Mouse (Mus musculus) liver, embryonic 15.5 days (tissue): Measurements from ENCODE around the gene Sec24b. TPM values are rescaled to one million over a fixed set of nuclear protein-coding genes. Genes with fewer than 3 reads are reported as not detected.

Experiments used
- ATAC-seq: fragments of 200-750 bp; cut with Nextera tagmentation; 2 replicates; pipeline ENCODE4 v1.8.0; 2017; ENCODE audit warnings: moderate number of reproducible peaks, mild to moderate bottlenecking, moderate library complexity; ENCODE audit not compliant: insufficient read depth
- H3K27ac ChIP-seq: fragments of 300-500 bp; sonication (generic); replicated peaks from 2 replicates; pipeline ENCODE4 v1.5.1; 2015; ENCODE audit warnings: mild to moderate bottlenecking, inconsistent platforms
- H3K27me3 ChIP-seq: fragments of 300-500 bp; sonication (generic); 2 replicates; pipeline ENCODE4 v1.6.1; 2015; ENCODE audit warnings: mild to moderate bottlenecking, inconsistent platforms
- H3K36me3 ChIP-seq: fragments of 300-500 bp; sonication (generic); replicated peaks from 2 replicates; pipeline ENCODE4 v1.6.1; 2015; ENCODE audit warnings: moderate library complexity, mild to moderate bottlenecking, inconsistent platforms
- H3K4me1 ChIP-seq: fragments of 300-500 bp; sonication (generic); replicated peaks from 2 replicates; pipeline ENCODE4 v1.6.1; 2015; ENCODE audit warnings: inconsistent platforms
- H3K4me2 ChIP-seq: fragments of 300-500 bp; sonication (generic); 2 replicates; pipeline ENCODE4 v1.6.1; 2015; ENCODE audit warnings: moderate library complexity, mild to moderate bottlenecking, inconsistent platforms
- H3K4me3 ChIP-seq: fragments of 300-500 bp; sonication (generic); replicated peaks from 2 replicates; pipeline ENCODE4 v1.5.1; 2015; ENCODE audit warnings: mild to moderate bottlenecking, inconsistent platforms
- H3K9ac ChIP-seq: fragments of 300-500 bp; sonication (generic); 2 replicates; pipeline ENCODE4 v1.6.1; 2015; ENCODE audit warnings: moderate library complexity, mild to moderate bottlenecking, inconsistent platforms
- H3K9me3 ChIP-seq: fragments of 300-500 bp; sonication (generic); replicated peaks from 2 replicates; pipeline ENCODE4 v1.6.1; 2016; ENCODE audit warnings: inconsistent platforms
- WGBS: fragments of 180-500 bp; shearing (Covaris S2); methylation state at CpG from one replicate; pipeline ENCODE4 v1.1.7; 2015; ENCODE audit warnings: mixed read lengths; ENCODE audit not compliant: insufficient replicate concordance; 5-methylcytosine and 5-hydroxymethylcytosine counted together
- polyA plus RNA-seq: library from polyadenylated mRNA; unstranded; fragments of >200 nt; fragmentation: Nextera tagmentation; extraction: Ambion mirVana; gene quantifications from 2 replicates; pipeline ENCODE4 v1.2.1, GENCODE M21; 2015

The Sec24b gene
- polyA plus RNA-seq: 7.7 and 9.6 TPM in 2 replicates

- no peaks in the 10 kb centered on the region for H3K9me3 ChIP-seq
- 17% methylated on average over 12 of the region's 12 CpGs for WGBS
- peak within 1 kb of the TSS; percentile 89 for H3K27ac ChIP-seq
- 0 out of 2 replicates have a peak, but pooled peaks cover 4% of the 10 kb centered on the region for H3K27me3 ChIP-seq
- peak within 1 kb of the TSS; percentile 84 for H3K4me3 ChIP-seq
- H3K4me2 ChIP-seq: peak within 1 kb of the TSS; percentile 92
- H3K9ac ChIP-seq: peak within 1 kb of the TSS; percentile 81
- H3K36me3 ChIP-seq: no peaks in the 10 kb centered on the region
- H3K4me1 ChIP-seq: peaks cover 50% of the 10 kb centered on the region
- ATAC-seq: no peak
Observed at GRCm38 (mm10) chr3:130061281-130061680, at the start of gene Sec24b. Sec24b (minus strand) TSS chr3:130061553.

DNA sequence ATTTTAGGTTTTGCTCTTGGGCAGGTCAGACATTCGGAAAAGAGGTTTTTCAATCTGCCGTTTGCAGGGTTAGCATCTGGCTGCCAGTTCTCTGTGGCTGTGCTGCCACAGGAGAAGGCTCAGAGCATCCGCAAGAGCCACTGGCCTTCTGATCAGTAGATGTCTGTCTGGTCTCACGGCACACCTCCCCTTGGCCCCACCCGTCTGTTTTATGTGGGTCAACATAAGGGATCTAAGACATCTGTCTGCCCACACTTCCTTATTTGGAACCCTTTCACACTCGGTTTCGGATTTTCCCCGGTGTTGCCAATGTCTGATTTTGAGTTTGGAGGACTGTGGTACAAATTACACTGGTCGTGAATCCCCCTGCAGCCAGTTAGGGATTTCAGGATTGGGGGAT lies 43.1 kb upstream of the Sec24b start:
- ATAC-seq: no peak
- WGBS: 55% methylated on average over 9 of the region's 9 CpGs
- no peaks in the 10 kb centered on the region for H3K9me3 ChIP-seq
- H3K4me2 ChIP-seq: no peak overlapping the region
- H3K36me3 ChIP-seq: no peaks in the 10 kb centered on the region
- H3K27ac ChIP-seq: no peak overlapping the region
- no peaks in the 10 kb centered on the region for H3K4me1 ChIP-seq
- H3K9ac ChIP-seq: no peak overlapping the region
- H3K4me3 ChIP-seq: no peak overlapping the region
- H3K27me3 ChIP-seq: no peaks in the 10 kb centered on the region

GRCm38 (mm10) chr3:130103486-130103885 lies 42.1 kb upstream of the Sec24b start:
- Histone ChIP-seq H3K27ac (no peak overlapping the region), H3K27me3 (no peaks in the 10 kb centered on the region), H3K9ac (no peak overlapping the region), H3K4me2 (no peak overlapping the region), H3K4me1 (no peaks in the 10 kb centered on the region), H3K36me3 (no peaks in the 10 kb centered on the region), H3K4me3 (no peak overlapping the region), H3K9me3 (no peaks in the 10 kb centered on the region)
- ATAC-seq: no peak
- 62% methylated on average over 8 of the region's 8 CpGs for WGBS

- no peaks in the 10 kb centered on the region for H3K27me3 ChIP-seq
- no peak overlapping the region for H3K4me2 ChIP-seq
- WGBS: 30% methylated on average over 5 of the region's 5 CpGs
- no peak overlapping the region for H3K4me3 ChIP-seq
- ATAC-seq: no peak
- no peaks in the 10 kb centered on the region for H3K36me3 ChIP-seq
- H3K4me1 ChIP-seq: no peaks in the 10 kb centered on the region
- H3K27ac ChIP-seq: no peak overlapping the region
- H3K9me3 ChIP-seq: no peaks in the 10 kb centered on the region
- no peak overlapping the region for H3K9ac ChIP-seq
Observed at GRCm38 (mm10) chr3:130095160-130095781, 33.9 kb upstream of the Sec24b start.

GRCm38 (mm10) chr3:130094125-130094704 lies 32.9 kb upstream of the Sec24b start:
- Histone ChIP-seq H3K4me1 (no peaks in the 10 kb centered on the region), H3K9me3 (no peaks in the 10 kb centered on the region), H3K27ac (no peak overlapping the region), H3K36me3 (no peaks in the 10 kb centered on the region), H3K4me2 (no peak overlapping the region), H3K4me3 (no peak overlapping the region), H3K9ac (no peak overlapping the region), H3K27me3 (no peaks in the 10 kb centered on the region)
- no peak for ATAC-seq
- WGBS: 66% methylated on average over 5 of the region's 5 CpGs

- Histone ChIP-seq H3K9me3 (no peaks in the 10 kb centered on the region), H3K4me3 (no peak overlapping the region), H3K27ac (no peak overlapping the region), H3K27me3 (no peaks in the 10 kb centered on the region), H3K9ac (no peak overlapping the region), H3K4me2 (no peak overlapping the region), H3K4me1 (no peaks in the 10 kb centered on the region), H3K36me3 (no peaks in the 10 kb centered on the region)
- no peak for ATAC-seq
- 65% methylated on average over 9 of the region's 9 CpGs for WGBS
Observed at GRCm38 (mm10) chr3:130090460-130090859, 29.1 kb upstream of the Sec24b start.

- no peaks in the 10 kb centered on the region for H3K4me1 ChIP-seq
- no peak for ATAC-seq
- H3K36me3 ChIP-seq: no peaks in the 10 kb centered on the region
- H3K9ac ChIP-seq: no peak overlapping the region
- H3K27me3 ChIP-seq: no peaks in the 10 kb centered on the region
- H3K9me3 ChIP-seq: no peaks in the 10 kb centered on the region
- H3K4me2 ChIP-seq: no peak overlapping the region
- WGBS: 67% methylated on average over 9 of the region's 9 CpGs
- no peak overlapping the region for H3K4me3 ChIP-seq
- H3K27ac ChIP-seq: no peak overlapping the region
Observed at GRCm38 (mm10) chr3:130088654-130089053, 27.3 kb upstream of the Sec24b start.

DNA sequence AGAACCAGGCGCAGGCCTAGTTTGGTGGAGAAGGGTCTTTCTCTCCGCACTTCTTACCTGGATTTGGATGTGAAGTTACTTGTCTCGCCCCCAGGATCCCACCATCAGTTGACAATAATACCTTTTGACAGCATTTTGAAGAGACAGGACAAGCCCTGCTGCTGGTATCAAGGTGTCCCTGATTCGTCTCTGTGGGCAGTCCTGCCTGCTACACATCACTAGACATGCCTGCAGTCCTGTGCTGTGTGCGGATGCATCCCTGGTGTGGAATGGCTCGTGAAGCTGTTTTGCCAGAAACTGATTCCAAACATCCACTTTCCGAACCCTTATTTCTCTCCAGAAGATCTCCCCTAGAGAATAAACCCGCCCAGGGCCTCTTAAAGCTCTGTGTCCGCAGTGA lies 26.1 kb upstream of the Sec24b start:
- Histone ChIP-seq H3K9me3 (no peaks in the 10 kb centered on the region), H3K4me3 (no peak overlapping the region), H3K27ac (no peak overlapping the region), H3K9ac (no peak overlapping the region), H3K36me3 (no peaks in the 10 kb centered on the region), H3K4me2 (no peak overlapping the region), H3K27me3 (no peaks in the 10 kb centered on the region), H3K4me1 (no peaks in the 10 kb centered on the region)
- 63% methylated on average over 9 of the region's 9 CpGs for WGBS
- no peak for ATAC-seq

DNA sequence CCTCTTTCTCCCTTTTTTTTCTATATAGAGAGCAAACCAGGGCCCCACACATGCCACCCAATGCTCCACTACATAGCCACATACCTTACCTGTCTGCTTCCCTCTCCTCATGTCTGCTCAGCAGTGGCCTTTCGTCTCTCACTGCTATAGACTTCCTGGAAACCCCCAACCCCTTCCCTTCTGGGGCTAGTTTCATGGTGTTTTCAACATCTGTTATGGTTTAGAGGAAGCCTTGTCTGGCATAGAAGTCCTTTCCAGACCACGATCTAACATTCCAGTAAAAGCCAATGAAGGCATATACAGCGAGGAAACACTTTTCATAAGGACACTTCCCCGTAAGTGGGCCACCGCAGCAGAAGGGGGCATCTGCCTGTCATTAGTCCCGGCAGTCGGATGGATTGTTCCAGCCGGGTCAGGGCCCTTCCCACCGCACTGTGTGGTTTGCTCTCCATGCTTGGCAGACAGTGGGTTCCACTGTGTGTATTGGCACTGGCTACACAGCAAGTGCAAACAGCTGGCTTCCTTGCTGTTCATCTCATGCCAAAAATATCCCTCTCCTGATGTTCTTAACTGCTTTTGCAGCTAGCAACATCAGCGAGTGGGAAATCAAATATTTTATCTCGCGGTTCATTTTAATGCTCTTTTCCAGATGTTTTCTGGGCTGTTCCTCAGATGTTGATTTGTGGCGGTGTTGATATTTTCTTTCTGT lies 25.2 kb upstream of the Sec24b start:
- H3K4me1 ChIP-seq: no peaks in the 10 kb centered on the region
- no peak overlapping the region for H3K4me3 ChIP-seq
- WGBS: 66% methylated on average over 13 of the region's 13 CpGs
- no peak overlapping the region for H3K4me2 ChIP-seq
- no peaks in the 10 kb centered on the region for H3K27me3 ChIP-seq
- no peak overlapping the region for H3K9ac ChIP-seq
- no peaks in the 10 kb centered on the region for H3K9me3 ChIP-seq
- ATAC-seq: no peak
- H3K27ac ChIP-seq: no peak overlapping the region
- no peaks in the 10 kb centered on the region for H3K36me3 ChIP-seq

DNA sequence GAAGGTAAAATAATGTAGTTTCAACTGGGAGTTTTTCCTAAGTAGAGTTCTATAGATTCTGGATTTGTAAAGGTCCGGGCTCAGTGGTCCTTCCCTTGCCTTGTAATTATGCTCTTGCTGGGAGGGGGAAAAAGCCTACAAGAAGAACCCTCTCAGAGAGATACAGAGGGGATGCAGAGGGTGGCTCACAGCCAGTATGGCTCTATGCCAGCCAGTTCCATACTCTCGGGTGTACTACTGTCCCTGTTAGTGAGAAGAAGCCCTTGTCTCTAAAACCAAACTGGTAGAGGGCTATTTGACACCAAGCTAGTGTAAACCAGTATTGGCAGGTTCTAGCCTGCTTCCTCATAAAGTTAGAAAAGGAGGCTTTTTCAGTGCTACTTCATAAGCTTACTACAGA lies 22.0 kb upstream of the Sec24b start:
- no peaks in the 10 kb centered on the region for H3K27me3 ChIP-seq
- H3K36me3 ChIP-seq: no peaks in the 10 kb centered on the region
- no peak overlapping the region for H3K4me3 ChIP-seq
- H3K4me1 ChIP-seq: no peaks in the 10 kb centered on the region
- 39% methylated on average over 2 of the region's 2 CpGs for WGBS
- no peaks in the 10 kb centered on the region for H3K9me3 ChIP-seq
- no peak overlapping the region for H3K4me2 ChIP-seq
- no peak overlapping the region for H3K9ac ChIP-seq
- ATAC-seq: no peak
- H3K27ac ChIP-seq: no peak overlapping the region

DNA sequence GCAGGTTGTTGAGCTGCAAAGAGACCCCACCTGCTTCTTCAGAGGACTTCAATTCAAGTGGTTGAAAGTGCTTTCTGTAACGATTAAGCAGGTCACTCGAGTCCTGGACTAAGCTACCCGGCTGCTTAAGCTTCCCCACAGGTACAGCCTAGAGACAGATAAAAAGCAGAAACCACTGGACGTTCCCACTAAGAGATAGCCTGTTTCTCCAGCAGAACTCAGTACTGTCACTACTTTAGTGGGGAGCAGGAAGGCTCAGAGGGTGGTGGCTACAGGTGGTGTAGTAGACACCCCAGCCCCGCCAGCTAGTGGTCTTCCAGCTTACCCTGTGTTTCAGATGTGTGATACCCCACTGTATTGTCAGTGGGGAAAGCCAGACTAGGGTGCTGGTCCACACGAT lies 19.3 kb upstream of the Sec24b start:
- H3K27ac ChIP-seq: no peak overlapping the region
- H3K9me3 ChIP-seq: no peaks in the 10 kb centered on the region
- no peak for ATAC-seq
- no peaks in the 10 kb centered on the region for H3K27me3 ChIP-seq
- no peaks in the 10 kb centered on the region for H3K4me1 ChIP-seq
- H3K4me2 ChIP-seq: no peak overlapping the region
- 57% methylated on average over 6 of the region's 6 CpGs for WGBS
- no peak overlapping the region for H3K4me3 ChIP-seq
- H3K36me3 ChIP-seq: no peaks in the 10 kb centered on the region
- no peak overlapping the region for H3K9ac ChIP-seq
